Mouse (Mus musculus) retina, postnatal 1 day (tissue): Measurements from ENCODE around the gene Hist1h2bk.
"Not testable (repeated sequence)": the region's sequence is repeated elsewhere in the genome, so short reads cannot be mapped to it uniquely, and the experiment has no call there.

Experiments used
- DNase-seq: peaks from one replicate; pipeline ENCODE4 v3.0.0-alpha.2; 2012

The Hist1h2bk gene

DNA sequence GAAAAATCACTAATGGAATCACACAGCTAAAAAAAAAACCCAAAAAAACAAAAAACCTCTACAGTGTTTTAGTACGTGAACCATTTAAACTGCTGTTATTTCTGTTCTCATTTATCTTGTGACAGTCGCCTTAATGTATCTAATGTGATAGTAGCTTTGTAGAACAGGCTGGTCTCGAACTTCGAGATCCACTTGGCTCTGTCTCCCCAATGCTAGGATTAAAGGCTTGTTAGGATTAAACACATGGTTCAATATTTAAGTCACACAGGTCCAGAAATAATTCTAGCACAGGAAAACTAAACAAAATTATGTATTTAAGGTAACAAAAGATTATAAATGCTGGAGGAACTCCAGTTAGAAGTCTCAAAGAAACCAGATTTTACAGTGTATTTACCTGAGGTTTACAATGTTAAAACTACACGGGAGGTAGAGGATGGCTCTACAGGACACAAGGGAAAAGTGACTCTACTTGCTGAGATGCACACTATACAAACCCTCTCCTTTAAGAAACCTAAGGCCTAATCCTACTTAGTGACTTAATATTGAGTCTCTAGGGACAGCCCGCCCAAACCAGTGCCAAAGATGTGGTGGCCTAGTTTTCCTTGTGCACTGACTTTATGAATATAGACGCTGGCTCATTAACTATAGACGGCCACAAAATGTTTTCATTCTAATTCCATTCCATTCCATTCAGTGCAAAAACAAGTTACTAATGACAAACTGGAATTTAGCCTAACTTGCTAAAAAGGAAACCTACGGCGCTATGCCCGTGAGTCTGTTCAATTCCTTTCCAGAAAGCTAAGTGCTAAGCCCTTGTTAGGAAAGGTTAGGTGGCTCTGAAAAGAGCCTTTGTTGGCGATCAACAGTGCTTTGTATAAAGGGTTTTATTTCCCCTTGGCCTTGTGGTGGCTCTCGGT, 6.2 kb downstream of the Hist1h2bk start:
- DNase-seq, result peak; percentile 54

DNA sequence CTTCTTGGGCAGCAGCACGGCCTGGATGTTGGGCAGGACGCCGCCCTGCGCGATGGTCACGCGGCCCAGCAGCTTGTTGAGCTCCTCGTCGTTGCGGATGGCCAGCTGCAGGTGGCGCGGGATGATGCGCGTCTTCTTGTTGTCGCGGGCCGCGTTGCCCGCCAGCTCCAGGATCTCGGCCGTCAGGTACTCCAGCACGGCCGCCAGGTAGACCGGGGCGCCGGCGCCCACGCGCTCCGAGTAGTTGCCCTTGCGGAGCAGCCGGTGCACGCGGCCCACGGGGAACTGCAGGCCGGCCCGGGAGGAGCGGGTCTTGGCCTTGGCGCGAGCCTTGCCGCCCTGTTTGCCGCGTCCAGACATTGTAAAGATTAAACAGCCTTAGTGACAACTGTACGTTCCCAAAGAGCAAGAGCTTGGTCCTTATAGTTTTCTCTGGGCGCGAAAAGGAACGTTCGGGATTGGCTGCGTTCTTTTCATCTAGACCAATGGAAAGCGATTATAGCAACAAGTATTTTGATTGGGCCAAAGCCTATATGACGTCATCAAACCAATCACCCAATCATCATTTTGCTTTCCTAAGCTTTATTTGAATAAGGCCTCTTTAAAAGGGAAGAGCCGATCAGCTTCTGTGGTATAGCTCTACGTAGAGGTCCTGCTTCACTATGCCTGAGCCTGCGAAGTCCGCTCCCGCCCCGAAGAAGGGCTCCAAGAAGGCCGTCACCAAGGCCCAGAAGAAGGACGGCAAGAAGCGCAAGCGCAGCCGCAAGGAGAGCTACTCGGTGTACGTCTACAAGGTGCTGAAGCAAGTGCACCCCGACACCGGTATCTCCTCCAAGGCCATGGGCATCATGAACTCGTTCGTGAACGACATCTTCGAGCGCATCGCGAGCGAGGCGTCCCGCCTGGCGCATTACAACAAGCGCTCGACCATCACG, 7.2 kb downstream of the Hist1h2bk start, which contains the start of the genes Hist1h2ag and Hist1h2bj:
TSS of gene Hist1h2ag (minus strand) at position 377 of the 935 bp plus-strand sequence.
TSS of gene Hist1h2bj (plus strand) at position 647 of the 935 bp plus-strand sequence.
- DNase-seq, result peak; percentile 100

- peak; percentile 85 for DNase-seq
Measured at GRCm38 (mm10) chr13:22043503-22044431, 8.1 kb downstream of the Hist1h2bk start.

DNA sequence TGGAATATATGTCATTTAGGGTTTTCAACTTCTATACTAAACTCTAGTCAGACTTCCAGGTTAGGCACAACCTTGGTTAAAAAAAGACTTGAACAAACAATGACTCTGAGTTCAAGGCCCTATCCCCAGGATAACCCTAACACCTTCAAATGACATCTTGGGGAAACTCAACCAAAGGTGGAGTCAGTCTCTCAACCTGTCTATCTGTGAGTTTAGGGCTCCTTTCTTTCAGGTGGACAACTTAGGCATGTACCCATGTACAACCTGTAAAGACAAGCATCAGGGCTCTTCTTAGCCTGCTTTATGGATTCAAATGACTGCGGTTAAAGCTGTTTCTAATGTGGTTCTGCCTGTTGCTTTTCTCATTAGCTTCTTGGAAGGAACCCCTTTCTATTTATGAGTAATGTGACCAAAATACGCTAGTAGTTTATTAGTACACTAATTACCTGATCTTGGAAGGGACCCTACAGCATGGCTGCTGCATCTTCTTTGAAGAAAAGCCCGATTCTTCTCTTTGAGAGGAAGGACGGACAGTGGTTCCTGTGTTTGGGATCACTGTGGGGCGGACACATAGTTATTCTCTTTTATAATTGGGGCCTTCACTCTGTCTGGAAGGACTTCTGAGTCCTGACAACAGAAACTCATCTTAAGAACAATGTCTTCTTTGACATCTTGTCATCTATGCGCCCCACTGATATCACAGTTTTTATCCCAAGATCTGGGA, 8.9 kb downstream of the Hist1h2bk start:
- DNase-seq, result no peak

- no peak for DNase-seq
Measured at GRCm38 (mm10) chr13:22045311-22045710, 9.6 kb downstream of the Hist1h2bk start.

- no peak for DNase-seq
Measured at GRCm38 (mm10) chr13:22049041-22049440, 13.4 kb downstream of the Hist1h2bk start.

GRCm38 (mm10) chr13:22049737-22050440, 14.2 kb downstream of the Hist1h2bk start:
- peak; percentile 86 for DNase-seq

- peak; percentile 95 for DNase-seq
Measured at GRCm38 (mm10) chr13:22050591-22051522, 15.2 kb downstream of the Hist1h2bk start.

- DNase-seq, result no peak
Measured at GRCm38 (mm10) chr13:22051523-22051859, 15.8 kb downstream of the Hist1h2bk start.

- no peak for DNase-seq
Measured at GRCm38 (mm10) chr13:22053754-22054153, 18.1 kb downstream of the Hist1h2bk start.

DNA sequence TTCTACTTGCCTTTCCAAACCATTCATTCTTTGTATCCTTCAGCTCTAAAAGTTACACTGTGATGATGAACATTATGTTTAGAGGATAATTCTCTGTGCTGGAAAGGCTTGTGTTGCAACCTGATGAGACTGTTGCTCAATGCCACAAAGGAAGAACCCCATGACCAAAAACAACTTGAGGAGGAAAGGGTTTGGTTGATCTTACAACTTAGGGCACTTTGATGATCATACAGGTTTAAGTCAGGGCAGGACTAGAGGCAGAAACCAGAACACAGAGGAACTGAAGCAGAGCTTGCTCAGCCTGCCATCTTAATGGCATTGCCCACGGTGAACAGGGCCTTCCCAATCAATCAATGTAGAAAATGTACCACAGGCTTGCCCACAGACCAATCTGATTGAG, 25.8 kb downstream of the Hist1h2bk start:
- no peak for DNase-seq

- no peak for DNase-seq
Measured at GRCm38 (mm10) chr13:22063468-22063867, 27.8 kb downstream of the Hist1h2bk start.

DNA sequence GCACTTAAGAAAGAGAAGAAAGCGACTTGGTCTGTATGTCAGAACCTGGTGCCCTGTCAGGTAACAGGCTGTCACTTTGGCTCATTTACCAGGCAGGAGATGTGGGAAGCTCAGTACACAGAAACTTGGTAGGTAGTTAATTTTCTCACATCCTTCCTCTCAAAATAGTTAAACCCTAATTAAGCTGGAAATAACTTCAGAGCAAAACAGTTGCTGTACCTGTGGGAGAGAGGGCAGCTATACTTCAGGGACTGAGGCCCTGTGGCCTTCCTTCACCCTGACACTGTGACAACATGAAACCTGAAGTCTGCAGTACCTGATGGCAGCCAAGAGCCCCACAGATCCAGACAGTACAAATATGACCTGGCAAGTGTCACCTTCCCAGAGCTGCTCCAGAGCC, 48.5 kb downstream of the Hist1h2bk start, which contains the start of gene Vmn1r188:
TSS of gene Vmn1r188 (plus strand) at position 301 of the 400 bp plus-strand sequence.
- not testable (repeated sequence) for DNase-seq
